Mouse (Mus musculus) spleen, postnatal 10 days (tissue): ENCODE results near the gene Nphs2.
"Not testable (repeated sequence)": the region's sequence is repeated elsewhere in the genome, so short reads cannot be mapped to it uniquely, and the experiment has no call there.

ENCODE experiments used
- DNase-seq, 2 experiments: peaks; one replicate each; pipeline ENCODE4 v3.0.0; 2021 to 2022; ENCODE audit warnings: low spot score in 2 of 2

Nphs2 gene

GRCm38 (mm10) chr1:156310630-156311029, at the start of gene Nphs2:
Gene Nphs2 (plus strand): TSS chr1:156310727.
- DNase-seq: no peak

DNA sequence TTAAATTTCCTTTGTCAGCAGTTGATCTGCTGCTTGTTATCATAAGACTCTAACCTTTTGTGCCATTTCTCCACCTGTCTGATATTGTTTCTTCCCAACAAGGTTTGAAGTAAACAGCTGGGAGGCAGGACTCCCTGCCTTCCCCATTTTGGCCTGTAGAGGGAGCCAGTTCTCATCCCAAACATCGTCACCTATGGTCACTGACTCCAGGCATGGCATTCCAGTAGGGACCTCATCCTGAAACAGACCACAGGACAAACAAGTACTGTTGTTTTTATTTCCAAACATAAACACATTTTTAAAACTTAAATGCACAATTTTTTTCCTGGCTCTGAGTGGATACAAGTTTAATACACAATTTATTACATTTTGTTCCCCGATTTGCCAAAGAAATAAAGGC, 47.2 kb upstream of the Nphs2 start:
- peak; percentile 34 to 57 for DNase-seq

- no peak for DNase-seq
These were observed 46.6 kb upstream of the Nphs2 start for GRCm38 (mm10) chr1:156263946-156264345.

DNA sequence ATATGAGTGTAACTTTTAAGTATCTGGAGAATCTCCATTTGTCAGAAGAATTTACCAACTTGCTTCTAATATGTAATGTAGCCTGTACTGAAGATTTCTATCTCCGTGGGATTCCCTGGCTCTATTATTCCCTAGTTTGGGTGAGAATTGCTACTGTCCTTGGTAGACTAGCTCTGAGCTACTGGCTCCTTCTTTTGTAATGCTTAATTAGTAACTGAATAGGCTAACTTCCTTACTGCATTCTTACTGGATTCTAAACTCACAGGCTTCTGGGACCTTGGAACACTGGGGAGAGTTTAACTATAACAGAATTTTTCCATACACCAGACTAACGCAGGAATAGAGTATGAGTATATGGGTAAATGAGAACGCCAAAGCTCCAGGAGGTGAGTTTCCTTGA, 42.0 kb upstream of the Nphs2 start:
- DNase-seq: not testable (repeated sequence)

DNA sequence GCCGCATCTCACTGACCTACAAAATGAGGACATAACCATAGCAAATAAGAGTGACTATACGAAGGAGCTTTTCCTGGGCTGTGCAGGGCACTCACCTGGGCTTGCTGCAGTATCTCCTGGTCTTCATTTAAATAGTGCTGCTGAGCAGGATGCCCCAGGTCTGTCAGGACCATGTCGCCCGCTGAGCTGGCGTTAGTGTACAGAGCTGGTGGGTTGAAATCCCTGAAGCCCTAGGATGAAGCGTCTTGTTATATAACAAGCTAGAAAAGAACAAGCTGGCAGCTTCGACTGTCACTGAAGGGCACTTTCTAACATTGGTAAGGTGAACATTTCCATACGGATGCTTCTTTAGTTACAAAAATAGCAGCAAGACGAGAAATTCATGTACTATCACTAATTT, 40.1 kb upstream of the Nphs2 start:
- no peak for DNase-seq

DNA sequence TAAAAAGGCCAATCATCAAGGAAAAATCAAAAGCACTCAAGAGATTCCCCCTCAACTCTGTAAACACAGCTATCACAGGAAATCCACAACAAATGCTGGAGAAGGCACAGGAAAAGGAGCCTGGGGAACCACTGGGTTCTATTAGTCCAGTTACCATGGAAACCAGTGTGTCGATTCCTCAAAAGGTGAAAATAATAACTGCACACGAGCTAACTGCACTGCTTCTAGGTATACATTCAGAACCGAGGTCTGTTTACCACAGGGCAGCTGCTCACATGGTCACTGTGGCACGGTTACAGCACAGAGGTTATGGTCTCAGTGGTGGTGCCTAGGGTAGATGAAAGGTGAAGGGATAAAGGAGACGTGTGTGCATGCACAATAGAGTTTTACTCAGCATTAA, 38.9 kb upstream of the Nphs2 start:
- no peak for DNase-seq

GRCm38 (mm10) chr1:156273647-156274046, 36.9 kb upstream of the Nphs2 start:
- no peak for DNase-seq

DNA sequence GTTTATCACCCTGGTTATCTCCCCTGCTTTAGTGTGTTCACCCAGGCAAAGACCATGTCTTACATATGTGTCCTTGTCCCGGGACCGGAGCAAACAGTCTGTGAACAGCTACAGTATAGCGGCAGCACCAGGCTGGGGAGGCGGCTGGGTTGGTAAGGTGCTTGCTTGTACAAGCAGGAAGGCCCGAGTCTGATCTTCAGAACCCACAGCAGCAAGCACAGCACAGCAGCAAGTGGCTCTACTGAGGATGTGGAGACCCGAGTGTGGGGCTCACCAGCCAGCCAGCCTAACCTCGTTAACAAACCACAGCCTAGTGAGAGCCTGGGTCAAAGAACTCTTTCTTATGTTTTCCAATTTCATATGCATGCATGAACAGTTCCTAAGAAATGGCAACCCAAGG, 30.4 kb upstream of the Nphs2 start:
- DNase-seq: no peak

DNA sequence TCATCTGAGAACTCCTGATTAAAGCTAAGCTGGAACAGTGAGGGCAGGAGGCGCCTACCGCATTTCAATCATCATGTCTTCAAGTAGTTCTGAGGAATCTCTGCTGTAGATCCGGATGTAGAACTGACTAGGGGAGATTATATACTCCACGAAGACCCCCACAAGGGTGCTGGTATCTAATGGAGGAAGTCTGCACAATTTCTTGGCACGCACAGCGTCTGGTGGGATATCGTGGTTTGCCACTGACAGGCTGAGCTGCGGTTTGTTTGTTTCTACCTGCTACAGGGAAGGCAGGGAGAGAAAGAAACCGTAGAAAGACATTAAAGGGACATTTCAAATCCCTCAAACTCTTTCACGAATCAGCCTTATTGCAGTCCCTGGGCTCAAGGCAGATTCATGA, 26.3 kb upstream of the Nphs2 start:
- no peak for DNase-seq

DNA sequence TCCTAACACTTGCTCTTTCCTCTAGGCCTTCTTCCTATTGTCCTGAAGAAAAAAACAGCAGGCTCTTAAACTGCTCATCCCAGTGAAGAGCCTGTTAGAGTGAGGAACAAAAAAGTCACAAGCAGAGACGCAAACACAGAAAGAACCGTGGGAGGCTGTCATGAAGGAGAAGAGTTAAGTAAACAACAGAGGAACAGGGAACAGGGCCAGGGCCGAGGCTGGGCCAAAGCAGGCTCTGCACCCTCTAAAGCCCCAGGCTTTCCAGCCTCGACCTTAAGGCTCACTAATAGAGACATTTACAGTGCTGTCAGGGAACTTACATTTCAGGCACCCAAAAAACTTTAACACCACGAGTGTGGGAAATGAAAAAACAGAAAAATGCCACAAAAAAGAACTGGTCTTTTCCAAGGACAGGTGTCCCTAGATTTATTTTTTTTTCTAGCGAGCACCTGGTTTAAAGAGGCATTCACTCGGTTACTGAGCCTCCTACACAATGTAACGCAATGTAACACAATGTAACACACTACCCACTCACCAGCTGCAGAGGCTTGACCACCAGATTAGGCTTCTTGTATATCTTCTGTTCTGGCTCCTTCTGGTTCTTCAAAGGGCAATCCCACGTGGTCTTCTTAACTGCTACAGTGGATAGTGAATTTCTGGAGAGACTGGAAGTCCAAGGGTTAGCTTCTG, 25.5 kb upstream of the Nphs2 start:
- no peak for DNase-seq

DNA sequence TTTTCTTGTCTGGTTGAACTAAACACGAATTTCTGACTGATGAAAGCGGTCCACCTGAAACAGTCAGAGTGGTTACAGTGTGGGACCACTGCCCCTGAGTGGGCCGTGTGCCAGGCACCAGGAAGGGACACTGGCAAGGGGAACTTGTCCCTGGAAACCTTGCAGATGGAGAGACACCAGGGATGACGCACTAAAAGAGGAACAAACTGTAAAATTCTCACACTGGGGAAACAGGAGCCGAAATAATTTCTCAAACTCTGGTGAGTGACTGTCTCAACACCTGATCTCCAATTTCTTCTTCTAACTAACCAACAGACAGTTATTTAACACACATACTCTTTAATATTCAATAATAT, 25.0 kb upstream of the Nphs2 start:
- DNase-seq: no peak

GRCm38 (mm10) chr1:156288556-156289221, 21.8 kb upstream of the Nphs2 start:
- DNase-seq: no peak

DNA sequence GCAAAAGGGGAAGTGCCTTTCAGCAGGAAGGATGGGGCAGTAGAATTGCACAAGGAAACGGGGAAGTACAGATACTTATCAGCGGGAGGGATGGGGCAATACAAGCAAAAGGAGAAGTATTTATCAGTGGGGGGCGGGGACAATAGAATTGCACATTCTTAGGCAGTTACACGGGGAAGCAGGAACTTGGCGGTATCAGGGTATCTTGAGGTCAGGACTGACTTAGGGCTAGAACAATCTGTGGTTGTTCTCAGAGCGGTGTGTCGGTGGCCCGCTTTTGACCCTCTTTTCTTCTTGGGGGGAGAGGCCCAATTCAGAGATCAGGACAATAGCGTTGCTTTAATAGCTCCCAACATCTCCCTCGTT, 21.3 kb upstream of the Nphs2 start:
- not testable (repeated sequence) for DNase-seq

DNA sequence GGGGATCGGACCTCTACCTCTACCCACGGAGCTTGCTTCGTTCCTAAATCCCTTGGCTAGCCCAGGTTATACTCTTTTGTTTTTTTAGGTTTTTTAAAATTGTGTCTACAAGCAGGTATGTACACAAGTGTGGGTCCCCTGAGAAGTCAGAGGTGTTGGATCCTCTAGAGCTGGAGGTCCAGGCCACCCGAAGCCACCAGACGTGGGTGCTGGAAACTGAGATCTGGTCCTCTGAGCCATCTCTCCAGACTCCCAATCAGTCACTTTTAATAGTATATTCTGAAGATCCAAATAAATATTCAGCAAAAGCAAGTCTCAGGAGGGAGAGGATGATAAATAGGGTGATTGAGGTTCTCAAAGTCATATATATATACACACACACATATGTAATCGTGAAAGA, 20.5 kb upstream of the Nphs2 start:
- no peak for DNase-seq

- peak in 1 of 2 experiments; percentile 17 for DNase-seq
These were observed 7.4 kb upstream of the Nphs2 start, which contains the start of gene Tdrd5 for GRCm38 (mm10) chr1:156302911-156303749. Gene Tdrd5 (minus strand): TSS chr1:156303664.

GRCm38 (mm10) chr1:156308595-156308994, 1.9 kb upstream of the Nphs2 start:
- DNase-seq: no peak

GRCm38 (mm10) chr1:156323126-156323525, 12.6 kb downstream of the Nphs2 start:
- DNase-seq: no peak

GRCm38 (mm10) chr1:156340847-156341246, 30.3 kb downstream of the Nphs2 start:
- DNase-seq: no peak

- DNase-seq: no peak
These were observed 33.9 kb downstream of the Nphs2 start for GRCm38 (mm10) chr1:156344433-156344832.

DNA sequence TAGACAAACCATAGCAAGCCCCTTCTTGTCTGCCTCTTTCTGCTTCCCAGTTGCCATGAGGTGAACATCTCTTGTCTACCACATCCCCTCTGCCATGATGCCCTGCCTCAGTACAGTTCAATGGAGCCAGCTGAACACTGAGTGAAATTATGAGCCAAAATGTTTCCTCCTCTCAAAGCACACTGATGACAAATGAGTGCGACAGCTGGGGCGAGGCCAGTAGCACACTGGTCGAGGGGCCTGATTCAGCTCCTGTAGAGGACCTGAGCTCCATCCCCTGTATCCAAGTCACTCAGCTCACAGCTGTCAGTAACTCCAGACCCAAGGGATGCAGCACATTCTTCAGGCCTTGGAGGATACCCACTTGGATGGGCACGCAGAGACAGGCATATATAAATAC, 35.1 kb downstream of the Nphs2 start:
- no peak for DNase-seq

DNA sequence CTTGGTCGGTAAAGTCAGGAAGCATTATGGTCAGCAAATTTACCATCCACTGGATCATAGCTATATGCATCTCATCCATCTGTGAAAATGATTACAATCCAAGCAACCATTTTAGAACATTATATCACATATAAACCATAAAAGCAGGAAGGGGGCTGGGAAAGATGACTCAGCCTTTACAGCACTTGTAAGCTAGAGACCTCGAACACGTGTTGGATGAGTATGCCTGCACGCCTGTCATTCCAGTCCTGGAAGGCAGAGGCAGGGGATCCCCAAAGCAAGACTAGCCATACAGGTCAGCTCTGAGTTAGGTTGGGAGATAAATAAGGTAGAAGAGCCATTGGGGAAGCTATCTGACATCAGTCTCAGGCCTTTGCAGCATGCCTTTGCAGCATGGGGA, 38.5 kb downstream of the Nphs2 start:
- DNase-seq: no peak

DNA sequence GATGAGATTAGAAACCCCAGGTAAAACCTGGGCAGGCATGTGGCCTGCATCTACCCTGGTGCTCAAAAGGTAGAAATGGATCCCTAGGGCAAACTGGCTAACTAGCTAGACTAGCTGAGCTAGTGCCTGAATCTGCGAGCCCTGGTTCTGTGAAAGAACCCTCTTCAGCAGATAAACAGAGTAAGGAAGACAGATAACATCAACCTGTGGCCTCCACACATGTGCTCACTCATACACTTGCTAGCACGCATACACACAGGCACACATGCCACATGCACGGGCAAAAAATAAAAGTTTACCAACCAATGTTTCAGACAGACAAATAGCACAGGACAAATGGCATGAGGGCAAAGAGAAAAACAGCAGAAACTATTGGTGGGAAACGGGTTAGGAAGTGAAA, 39.9 kb downstream of the Nphs2 start:
- no peak for DNase-seq

DNA sequence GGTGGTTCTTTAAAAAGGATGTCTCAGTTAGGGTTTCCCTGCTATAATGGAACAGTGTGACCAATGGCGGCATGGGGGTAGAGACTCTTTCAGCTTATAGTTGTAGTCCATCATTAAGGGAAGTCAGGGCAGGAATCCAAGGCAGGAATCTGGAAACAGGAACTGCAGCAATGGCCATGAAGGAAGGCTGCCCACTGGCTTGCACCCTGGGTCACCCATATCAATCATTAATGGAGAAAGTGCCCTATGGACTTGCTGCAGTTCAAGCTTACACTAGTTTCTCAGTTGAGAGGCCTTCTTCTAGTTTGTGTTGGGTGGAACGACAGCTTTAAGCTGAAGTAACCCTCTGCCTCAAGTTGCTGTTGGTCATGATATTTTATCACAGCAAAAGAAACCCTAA, 41.9 kb downstream of the Nphs2 start:
- DNase-seq: no peak
